Mouse (Mus musculus): Measurements from ENCODE around the gene Rxylt1.

Gene Rxylt1

DNA sequence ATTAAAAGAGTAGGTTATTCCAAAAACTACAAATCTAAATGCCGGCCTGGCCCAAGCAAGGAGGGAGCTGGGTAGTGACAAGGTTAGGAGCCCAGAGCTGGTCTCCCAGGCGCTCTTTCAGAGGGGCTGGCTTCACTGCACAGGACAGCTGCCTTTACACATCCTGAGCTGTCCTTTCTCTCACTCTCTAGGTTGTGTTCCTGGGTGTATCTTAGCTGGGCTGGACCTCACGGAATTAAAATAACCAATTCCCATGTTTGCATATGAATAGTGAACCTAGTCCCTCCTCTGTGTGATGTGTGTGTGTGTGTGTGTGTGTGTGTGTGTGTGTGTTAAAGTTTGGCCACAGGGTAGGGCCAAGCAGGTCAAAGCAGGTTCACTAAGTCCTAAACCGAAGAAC lies 52.2 kb downstream of the Rxylt1 start:
- no peak for DNase-seq (ENCODE audit: low read depth)

GRCm38 (mm10) chr10:122040372-122040771 lies 56.8 kb downstream of the Rxylt1 start:
- DNase-seq (ENCODE audit: low read depth) = no peak

DNA sequence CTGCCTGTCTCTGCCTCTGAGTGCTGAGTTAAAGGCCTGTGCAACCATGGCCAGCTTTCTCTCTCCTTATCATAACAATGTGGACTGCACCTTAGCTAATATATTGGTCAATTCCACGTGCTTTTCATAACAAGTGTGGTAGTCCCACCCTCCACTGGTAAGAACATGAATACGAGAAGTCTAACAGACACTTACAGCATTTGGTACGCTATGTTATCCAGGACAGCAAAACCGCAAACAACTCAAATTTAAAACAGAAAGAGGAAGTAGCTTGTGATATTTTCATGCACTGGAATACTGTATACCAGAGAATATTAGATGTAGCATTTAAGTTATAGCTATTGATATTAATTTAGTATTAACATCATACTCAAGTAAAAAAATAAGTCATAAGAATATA lies 57.6 kb downstream of the Rxylt1 start:
- no peak for DNase-seq (ENCODE audit: low read depth)

GRCm38 (mm10) chr10:122038554-122038953 lies 58.6 kb downstream of the Rxylt1 start:
- no peak for DNase-seq (ENCODE audit: low read depth)

GRCm38 (mm10) chr10:122033271-122033670 lies 63.9 kb downstream of the Rxylt1 start:
- DNase-seq (ENCODE audit: low read depth) = no peak

GRCm38 (mm10) chr10:122030420-122030819 lies 66.8 kb downstream of the Rxylt1 start:
- no peak for DNase-seq (ENCODE audit: low read depth)

DNA sequence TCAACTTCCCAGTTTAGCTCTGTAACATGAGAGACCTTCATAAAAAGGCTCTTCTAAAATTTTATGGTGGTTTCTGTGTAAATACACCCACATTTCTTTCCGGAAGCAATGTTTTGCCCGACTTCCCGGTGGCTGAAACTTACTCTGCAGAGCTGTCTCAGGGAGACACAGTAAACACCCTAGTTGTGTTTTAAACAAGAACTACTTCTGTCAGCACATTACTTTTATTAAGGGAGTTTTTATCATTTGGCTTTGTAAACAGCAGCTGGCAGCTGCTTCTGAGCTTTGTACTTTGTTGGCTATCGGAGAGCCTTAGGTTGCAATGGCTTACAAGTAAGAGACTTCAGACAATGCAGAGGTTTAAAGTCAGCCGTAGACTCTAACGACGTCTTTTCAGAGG lies 67.4 kb downstream of the Rxylt1 start:
- no peak for DNase-seq (ENCODE audit: low read depth)
